Mouse (Mus musculus) ES-E14 (cell line): Measurements from ENCODE around the gene Nktr. TPM values are rescaled to one million over a fixed set of nuclear protein-coding genes. Genes with fewer than 3 reads are reported as not detected.

Experiments used
- DNase-seq: peaks from one replicate; pipeline ENCODE4 v3.0.0-alpha.2; 2013; ENCODE audit warnings: low read depth, low spot score
- H3K27ac ChIP-seq: 2 replicates; pipeline ENCODE4 v1.5.1; 2012; ENCODE audit warnings: low read depth, mild to moderate bottlenecking, low read length, moderate library complexity, mixed read lengths; ENCODE audit not compliant: poor library complexity, insufficient read depth, severe bottlenecking
- H3K36me3 ChIP-seq: 2 replicates; pipeline ENCODE4 v1.6.1; 2012; ENCODE audit warnings: mild to moderate bottlenecking, low read length, moderate library complexity, mixed read lengths; ENCODE audit not compliant: control insufficient read depth, poor library complexity, insufficient read depth, severe bottlenecking
- H3K4me1 ChIP-seq, 2 experiments: fragments of 150-350 bp in 1 of 2; sonication (generic) in 1 of 2; 2 replicates each; pipeline ENCODE4 v1.6.1; 2012; ENCODE audit warnings: low read length in 2 of 2, mild to moderate bottlenecking in 1 of 2, mixed read lengths in 1 of 2; ENCODE audit not compliant: control insufficient read depth in 2 of 2, insufficient read depth in 2 of 2, poor library complexity in 1 of 2
- H3K4me3 ChIP-seq, 2 experiments: fragments of 150-350 bp in 1 of 2; sonication (generic) in 1 of 2; 2 replicates each; pipeline ENCODE4 v1.5.1; 2012; ENCODE audit warnings: low read length in 2 of 2, low read depth in 1 of 2, mild to moderate bottlenecking in 1 of 2, mixed read lengths in 1 of 2; ENCODE audit not compliant: insufficient read depth in 1 of 2, poor library complexity in 1 of 2, severe bottlenecking in 1 of 2
- H3K9ac ChIP-seq: 2 replicates; pipeline ENCODE4 v1.6.1; 2012; ENCODE audit warnings: low read depth, mild to moderate bottlenecking, low read length, mixed read lengths; ENCODE audit not compliant: poor library complexity, insufficient read depth, severe bottlenecking
- H3K9me3 ChIP-seq: fragments of 150-350 bp; sonication (generic); 2 replicates; pipeline ENCODE4 v1.6.1; 2012; ENCODE audit warnings: low read depth, mild to moderate bottlenecking, low read length; ENCODE audit not compliant: control insufficient read depth, insufficient read depth
- CHD2 ChIP-seq: IDR thresholded peaks from 2 replicates; pipeline ENCODE4 v1.6.1; 2014; ENCODE audit warnings: mild to moderate bottlenecking, low read depth, low read length, inconsistent platforms
- HCFC1 ChIP-seq: IDR thresholded peaks from 2 replicates; pipeline ENCODE4 v1.6.1; 2012; ENCODE audit warnings: low read length, inconsistent platforms, borderline replicate concordance; ENCODE audit not compliant: insufficient read depth
- MAFK ChIP-seq: IDR thresholded peaks from 2 replicates; pipeline ENCODE4 v1.6.1; 2014; ENCODE audit warnings: mild to moderate bottlenecking, low read depth, low read length, inconsistent platforms; ENCODE audit not compliant: insufficient read depth
- ZC3H11A ChIP-seq: IDR thresholded peaks from 2 replicates; pipeline ENCODE4 v1.6.1; 2012; ENCODE audit warnings: low read depth, mild to moderate bottlenecking, inconsistent platforms, low read length, borderline replicate concordance
- ZNF384 ChIP-seq: IDR thresholded peaks from 2 replicates; pipeline ENCODE4 v1.6.1; 2012; ENCODE audit warnings: low read depth, low read length, inconsistent platforms
- in situ Hi-C, 2 experiments: fragments of 600-800 bp; cut with MboI; formaldehyde crosslinking; loops; one replicate each; pipeline ENCODE4 v1.15.1; 2025; ENCODE audit warnings: low sequenced_read_pairs in 2 of 2, inconsistent platforms in 1 of 2; ENCODE audit not compliant: unreplicated experiment in 2 of 2
- total RNA-seq: library from RNA; depleted of rRNA; stranded (reverse); fragments of 300-350 nt; gene quantifications from 2 replicates; pipeline ENCODE4 v1.2.3, GENCODE M21; 2012

Gene Nktr
- total RNA-seq, 1 experiment = 69.6 TPM

DNA sequence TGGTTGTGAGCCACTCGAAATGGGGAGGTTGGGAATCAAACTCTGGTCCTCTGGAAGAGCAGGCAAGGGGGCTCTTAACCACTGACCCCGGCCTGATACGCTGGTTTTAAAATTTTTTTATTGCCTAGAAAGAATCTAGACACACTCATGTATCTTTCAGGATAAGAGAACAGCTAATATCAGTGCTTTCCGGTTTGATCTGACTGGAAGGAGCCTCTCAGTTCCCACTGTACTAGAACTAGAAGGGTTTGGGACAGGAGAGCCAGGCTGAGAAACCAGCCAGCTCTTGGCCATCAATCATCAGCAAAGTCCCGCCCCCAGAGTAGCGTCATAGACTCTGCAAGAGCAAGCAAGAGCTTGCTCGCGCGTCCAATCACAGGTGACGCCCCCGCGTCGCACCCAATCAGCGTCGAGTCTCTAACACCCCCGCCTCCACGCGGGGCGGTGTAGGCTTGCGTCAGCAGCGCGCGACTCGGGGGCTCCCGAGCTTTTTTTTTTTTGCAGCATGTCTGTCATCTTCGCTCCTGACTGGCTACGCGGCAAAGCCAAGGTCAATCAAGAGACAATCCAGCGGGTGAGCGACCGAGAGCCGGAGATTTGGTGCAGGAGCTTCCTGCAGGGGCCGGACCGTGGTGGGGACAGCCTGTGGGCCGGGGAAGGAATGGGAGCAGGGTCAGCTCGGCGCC is 8.9 kb upstream of the Nktr start, which contains the start of gene Ss18l2:
Ss18l2 (plus strand) TSS at position 432 of the 686 bp plus-strand sequence.
- Histone ChIP-seq H3K4me1 (no peaks in the 10 kb centered on the region; a peak in 1 of 4 replicates), H3K9me3 (no peaks in the 10 kb centered on the region), H3K9ac (peak within 1 kb of the TSS; percentile 89), H3K4me3 (peak within 1 kb of the TSS; percentile 91 to 97), H3K27ac (no peak within 1 kb of the TSS; the same call in 1 of the 2 replicates), H3K36me3 (no peaks in the 10 kb centered on the region)
- TF ChIP-seq MAFK (0 out of 2 replicates have a peak, but pooled peaks have one; percentile 45), ZC3H11A (no peak), CHD2 (peak; percentile 69), ZNF384 (peak; percentile 99), HCFC1 (peak; percentile 68; the same call in 1 of the 2 replicates)
- peak; percentile 98 for DNase-seq
- in situ Hi-C loops = no loop called here

DNA sequence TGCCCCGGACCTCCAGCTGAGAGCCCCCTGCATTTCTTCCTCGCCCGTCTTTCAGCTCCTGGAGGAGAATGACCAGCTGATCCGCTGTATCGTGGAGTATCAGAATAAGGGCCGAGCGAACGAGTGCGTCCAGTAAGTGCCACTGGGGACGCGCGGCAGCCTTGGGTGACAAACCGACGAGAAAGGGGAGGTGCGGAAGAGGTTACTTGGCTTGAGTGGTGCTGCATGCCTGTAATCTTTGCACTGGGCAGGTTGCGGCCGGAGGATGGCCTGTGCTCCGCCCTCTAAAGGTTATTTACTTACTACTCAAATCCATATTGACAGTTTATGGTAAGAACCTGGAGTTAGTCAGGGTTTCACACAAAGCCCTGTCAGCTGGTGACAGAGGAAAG is 8.4 kb upstream of the Nktr start:
- in situ Hi-C loops = no loop called here
- peak overlapping the region; percentile 89 for H3K9ac ChIP-seq
- peak overlapping the region; percentile 91 to 97 for H3K4me3 ChIP-seq
- H3K36me3 ChIP-seq = no peaks in the 10 kb centered on the region
- no peak for DNase-seq
- H3K27ac ChIP-seq = no peak overlapping the region; the same call in 1 of the 2 replicates
- no peaks in the 10 kb centered on the region for H3K4me1 ChIP-seq
- TF ChIP-seq CHD2 (no peak), ZC3H11A (no peak), HCFC1 (no peak), ZNF384 (no peak), MAFK (no peak)
- no peaks in the 10 kb centered on the region for H3K9me3 ChIP-seq

GRCm38 (mm10) chr9:121717048-121717447 is 1.9 kb upstream of the Nktr start:
- TF ChIP-seq ZC3H11A = no peak
- TF ChIP-seq MAFK = no peak
- no peak for TF ChIP-seq ZNF384
- no peak for TF ChIP-seq HCFC1
- no peak for TF ChIP-seq CHD2
- no peaks in the 10 kb centered on the region for H3K4me1 ChIP-seq
- H3K4me3 ChIP-seq = no peak overlapping the region
- in situ Hi-C loops = no loop called here
- H3K36me3 ChIP-seq = no peaks in the 10 kb centered on the region
- no peak overlapping the region for H3K27ac ChIP-seq
- no peaks in the 10 kb centered on the region for H3K9me3 ChIP-seq
- DNase-seq = no peak
- H3K9ac ChIP-seq = no peak overlapping the region

- H3K9ac ChIP-seq = peak overlapping the region; percentile 85
- in situ Hi-C loops = no loop called here
- no peak for DNase-seq
- no peaks in the 10 kb centered on the region for H3K4me1 ChIP-seq
- TF ChIP-seq ZC3H11A = no peak
- TF ChIP-seq HCFC1 = no peak
- no peak for TF ChIP-seq ZNF384
- no peak for TF ChIP-seq CHD2
- no peak for TF ChIP-seq MAFK
- H3K27ac ChIP-seq = peak overlapping the region; percentile 4; the same call in 1 of the 2 replicates
- no peaks in the 10 kb centered on the region for H3K36me3 ChIP-seq
- H3K9me3 ChIP-seq = no peaks in the 10 kb centered on the region
- H3K4me3 ChIP-seq = peak overlapping the region; percentile 54 to 62
These were observed 781 bp upstream of the Nktr start for GRCm38 (mm10) chr9:121718070-121718705.
